Mouse (Mus musculus) adrenal gland, adult (tissue): ENCODE results near the gene Gtf2h4.

Experiments used
- DNase-seq, 2 experiments: peaks; one replicate each; pipeline ENCODE4 v3.0.0; 2022 to 2023; ENCODE audit warnings: low spot score in 1 of 2; ENCODE audit not compliant: inconsistent age in 2 of 2

Gtf2h4 gene

GRCm38 (mm10) chr17:35643609-35644236 lies 29.8 kb downstream of the Gtf2h4 start, which contains the start of gene Mucl3:
Mucl3 (minus strand) TSS chr17:35643695.
- no peak for DNase-seq

- no peak for DNase-seq
Measured at GRCm38 (mm10) chr17:35639352-35639751, 34.2 kb downstream of the Gtf2h4 start.

- peak; percentile 59 to 86 for DNase-seq
Measured at GRCm38 (mm10) chr17:35638475-35639190, 34.9 kb downstream of the Gtf2h4 start.

- peak in 1 of 2 experiments; percentile 61 for DNase-seq
Measured at GRCm38 (mm10) chr17:35636363-35636762, 37.2 kb downstream of the Gtf2h4 start.

- peak; percentile 61 to 91 for DNase-seq
Measured at GRCm38 (mm10) chr17:35635699-35636111, 37.8 kb downstream of the Gtf2h4 start.

- DNase-seq, result no peak
Measured at GRCm38 (mm10) chr17:35635202-35635601, 38.3 kb downstream of the Gtf2h4 start.

- peak in 1 of 2 experiments; percentile 44 for DNase-seq
Measured at GRCm38 (mm10) chr17:35633992-35634391, 39.5 kb downstream of the Gtf2h4 start.

- DNase-seq, result no peak
Measured at GRCm38 (mm10) chr17:35626537-35626936, 47.0 kb downstream of the Gtf2h4 start, which contains the start of gene Gm9573. Gm9573 (minus strand) TSS chr17:35626637.
